Mouse (Mus musculus) myocyte (in vitro differentiated cells): ENCODE measurements at regions not wholly inside any gene's neighbourhood (a gene's known extent, or its start where the extent isn't known, plus 50 kb on each side); places are given as distances from the start of the nearest gene placed in this dataset.

Source experiments
- H3K27me3 ChIP-seq: one replicate; pipeline ENCODE4 v1.6.1; 2011; ENCODE audit not compliant: control insufficient read depth, insufficient read depth, insufficient read length
- H3K36me3 ChIP-seq: one replicate; pipeline ENCODE4 v1.6.1; 2011; ENCODE audit not compliant: control insufficient read depth, insufficient read depth
- H3K4me2 ChIP-seq: one replicate; pipeline ENCODE4 v1.6.1; 2011; ENCODE audit warnings: low read depth, control low read depth
- H3K4me3 ChIP-seq: one replicate; pipeline ENCODE4 v1.5.1; 2011; ENCODE audit warnings: mild to moderate bottlenecking, control low read depth, moderate library complexity
- H3K79me2 ChIP-seq: one replicate; pipeline ENCODE4 v1.6.1; 2011; ENCODE audit not compliant: control insufficient read depth, insufficient read depth
- H3ac ChIP-seq: one replicate; pipeline ENCODE4 v1.6.1; 2011; ENCODE audit not compliant: control insufficient read depth, insufficient read length
- CEBPB ChIP-seq: IDR thresholded peaks from 2 replicates; pipeline ENCODE4 v1.6.1; 2011; ENCODE audit warnings: mild to moderate bottlenecking, moderate library complexity; ENCODE audit not compliant: poor library complexity, insufficient read depth, severe bottlenecking
- E2F4 ChIP-seq: IDR thresholded peaks from one replicate; pipeline ENCODE4 v1.6.1; 2011; ENCODE audit warnings: mild to moderate bottlenecking, control low read depth, moderate library complexity; ENCODE audit not compliant: insufficient read depth
- MAX ChIP-seq: IDR thresholded peaks from one replicate; pipeline ENCODE4 v1.6.1; 2011; ENCODE audit warnings: low read depth, mild to moderate bottlenecking, control low read depth
- MYOD1 ChIP-seq, 3 experiments: IDR thresholded peaks; one replicate each; pipeline ENCODE4 v1.6.1; 2011; ENCODE audit warnings: control low read depth in 2 of 3, low read depth in 2 of 3, mild to moderate bottlenecking in 2 of 3, moderate library complexity in 1 of 3; ENCODE audit not compliant: insufficient read length in 2 of 3, control insufficient read depth in 1 of 3
- MYOG ChIP-seq, 3 experiments: IDR thresholded peaks; one replicate each; pipeline ENCODE4 v1.6.1; 2011; ENCODE audit warnings: control low read depth in 2 of 3, low read depth in 2 of 3, mild to moderate bottlenecking in 2 of 3; ENCODE audit not compliant: insufficient read length in 2 of 3, control insufficient read depth in 1 of 3, insufficient read depth in 1 of 3
- POLR2A ChIP-seq: IDR thresholded peaks from one replicate; pipeline ENCODE4 v1.6.1; 2011; ENCODE audit warnings: low read depth, mild to moderate bottlenecking, control low read depth, moderate library complexity; ENCODE audit not compliant: insufficient read length
- POLR2AphosphoS2 ChIP-seq: IDR thresholded peaks from one replicate; pipeline ENCODE4 v1.6.1; 2011; ENCODE audit warnings: low read depth, control low read depth; ENCODE audit not compliant: insufficient read length
- REST ChIP-seq: IDR thresholded peaks from one replicate; pipeline ENCODE4 v1.6.1; 2011; ENCODE audit warnings: mild to moderate bottlenecking, control low read depth, moderate library complexity; ENCODE audit not compliant: insufficient read depth, insufficient read length
- SRF ChIP-seq: IDR thresholded peaks from one replicate; pipeline ENCODE4 v1.6.1; 2011; ENCODE audit warnings: low read depth; ENCODE audit not compliant: control insufficient read depth, insufficient read length
- TCF12 ChIP-seq: IDR thresholded peaks from one replicate; pipeline ENCODE4 v1.6.1; 2011; ENCODE audit warnings: mild to moderate bottlenecking, control low read depth; ENCODE audit not compliant: poor library complexity, insufficient read depth, severe bottlenecking
- TCF3 ChIP-seq: IDR thresholded peaks from one replicate; pipeline ENCODE4 v1.6.1; 2011; ENCODE audit warnings: low read depth, control low read depth; ENCODE audit not compliant: insufficient read length
- USF1 ChIP-seq: IDR thresholded peaks from one replicate; pipeline ENCODE4 v1.6.1; 2011; ENCODE audit warnings: low read depth, mild to moderate bottlenecking, control low read depth, moderate library complexity

- Histone ChIP-seq H3ac (no peak overlapping the region), H3K79me2 (no peaks in the 10 kb centered on the region), H3K4me3 (no peak overlapping the region), H3K4me2 (no peak overlapping the region), H3K27me3 (peaks cover 32% of the 10 kb centered on the region), H3K36me3 (no peaks in the 10 kb centered on the region)
- no peak for TF ChIP-seq TCF12
- no peak for TF ChIP-seq E2F4
- no peak for TF ChIP-seq MAX
Observed at GRCm38 (mm10) chr4:62822568-62822967, 142.8 kb upstream of the Zfp618 start.

- no peaks in the 10 kb centered on the region for H3K36me3 ChIP-seq
Observed at GRCm38 (mm10) chr4:62823082-62823481, 142.3 kb upstream of the Zfp618 start.

DNA sequence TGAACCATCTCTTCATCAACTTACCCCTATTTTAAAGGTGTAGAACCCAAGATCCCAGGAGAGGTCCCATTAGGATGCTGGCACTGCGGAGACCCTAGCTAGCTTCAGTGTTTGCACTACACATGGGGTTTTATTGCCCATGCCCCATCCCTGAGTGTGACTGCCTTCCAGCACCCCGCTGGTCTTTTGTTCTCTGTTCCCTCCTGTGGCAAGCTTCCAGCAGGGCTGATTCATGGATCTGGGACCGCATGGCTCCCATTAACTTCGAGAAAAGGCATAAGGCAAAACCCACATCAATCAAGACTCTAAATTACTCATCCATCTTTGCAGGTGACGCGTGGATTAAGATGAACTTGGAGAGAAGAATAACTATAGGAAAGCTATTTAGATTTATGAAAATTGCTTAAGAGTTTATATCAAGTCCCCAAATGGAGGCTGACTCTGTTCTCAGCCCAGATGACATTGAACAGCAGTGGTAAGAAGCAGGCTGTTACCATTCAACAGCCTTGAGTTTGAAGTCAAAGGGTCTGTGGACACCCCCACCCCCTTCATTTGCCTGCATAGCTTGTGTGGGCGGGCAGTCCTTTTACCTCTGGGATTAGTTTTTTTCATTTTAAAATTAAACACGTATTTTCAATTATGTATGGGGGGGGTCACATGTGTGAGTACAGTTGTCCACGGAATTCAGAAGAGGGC lies 141.7 kb upstream of the Zfp618 start:
- Histone ChIP-seq H3K79me2 (no peaks in the 10 kb centered on the region), H3ac (no peak overlapping the region), H3K4me3 (no peak overlapping the region), H3K36me3 (no peaks in the 10 kb centered on the region), H3K4me2 (no peak overlapping the region), H3K27me3 (peaks cover 29% of the 10 kb centered on the region)
- TF ChIP-seq SRF, result no peak

More at GRCm38 (mm10) chr4:62823082-62823481, 142.3 kb upstream of the Zfp618 start:
- peaks cover 29% of the 10 kb centered on the region for H3K27me3 ChIP-seq
- no peak overlapping the region for H3K4me2 ChIP-seq
- no peak overlapping the region for H3ac ChIP-seq
- no peaks in the 10 kb centered on the region for H3K79me2 ChIP-seq
- TF ChIP-seq TCF3 (no peak), MYOD1 (IDR thresholded peaks at IDR 0.05; ENCODE audit: control insufficient read depth in 1 of 3, insufficient read length in 2 of 3, low read depth in 2 of 3) (no peak), POLR2A (no peak), TCF12 (no peak), MAX (no peak), E2F4 (no peak), POLR2AphosphoS2 (no peak), CEBPB (no peak), SRF (no peak), REST (no peak), USF1 (no peak), MYOG (IDR thresholded peaks at IDR 0.05; ENCODE audit: control insufficient read depth in 1 of 3, insufficient read depth in 1 of 3, insufficient read length in 2 of 3, low read depth in 2 of 3) (no peak)
- H3K4me3 ChIP-seq, result no peak overlapping the region

DNA sequence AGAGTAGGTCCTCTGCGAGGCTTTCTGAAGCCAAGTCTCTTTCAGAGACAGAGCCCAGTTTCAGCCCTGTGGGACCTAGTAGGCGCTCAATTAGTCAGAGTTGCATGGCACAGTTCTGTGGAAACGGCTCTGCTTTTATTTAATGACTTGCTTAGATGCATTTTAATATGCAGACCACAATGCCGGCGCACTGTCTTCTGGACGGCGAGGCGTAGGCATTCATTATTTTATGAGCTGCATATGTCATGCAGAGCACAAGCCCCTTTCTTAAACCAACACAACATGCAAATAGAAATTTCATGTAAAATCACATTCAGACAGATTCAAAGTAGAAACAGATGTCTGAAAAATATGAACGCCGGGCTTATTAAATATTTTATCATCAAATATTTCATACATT lies 140.8 kb upstream of the Zfp618 start:
- Histone ChIP-seq H3ac (no peak overlapping the region), H3K4me2 (no peak overlapping the region), H3K4me3 (no peak overlapping the region), H3K36me3 (no peaks in the 10 kb centered on the region), H3K79me2 (no peaks in the 10 kb centered on the region), H3K27me3 (peaks cover 22% of the 10 kb centered on the region)
- TF ChIP-seq POLR2A, result no peak
- TF ChIP-seq TCF12, result no peak

GRCm38 (mm10) chr4:62825256-62825655 lies 140.1 kb upstream of the Zfp618 start:
- Histone ChIP-seq H3K36me3 (no peaks in the 10 kb centered on the region), H3ac (no peak overlapping the region), H3K4me3 (no peak overlapping the region), H3K27me3 (peaks cover 22% of the 10 kb centered on the region), H3K4me2 (no peak overlapping the region), H3K79me2 (no peaks in the 10 kb centered on the region)
- TF ChIP-seq POLR2AphosphoS2, result no peak
- TF ChIP-seq MAX, result no peak
- no peak for TF ChIP-seq CEBPB
- TF ChIP-seq MYOG (IDR thresholded peaks at IDR 0.05; ENCODE audit: control insufficient read depth in 1 of 3, insufficient read depth in 1 of 3, insufficient read length in 2 of 3, low read depth in 2 of 3), result no peak
- no peak for TF ChIP-seq REST
- TF ChIP-seq MYOD1 (IDR thresholded peaks at IDR 0.05; ENCODE audit: control insufficient read depth in 1 of 3, insufficient read length in 2 of 3, low read depth in 2 of 3), result no peak
- TF ChIP-seq TCF3, result no peak

GRCm38 (mm10) chr4:62828963-62829362 lies 136.4 kb upstream of the Zfp618 start:
- Histone ChIP-seq H3K4me3 (no peak overlapping the region), H3K79me2 (no peaks in the 10 kb centered on the region), H3K4me2 (no peak overlapping the region), H3ac (no peak overlapping the region), H3K36me3 (no peaks in the 10 kb centered on the region), H3K27me3 (peaks cover 16% of the 10 kb centered on the region)
- TF ChIP-seq E2F4 (no peak), MYOG (IDR thresholded peaks at IDR 0.05; ENCODE audit: control insufficient read depth in 1 of 3, insufficient read depth in 1 of 3, insufficient read length in 2 of 3, low read depth in 2 of 3) (no peak), MAX (no peak), REST (no peak), MYOD1 (IDR thresholded peaks at IDR 0.05; ENCODE audit: control insufficient read depth in 1 of 3, insufficient read length in 2 of 3, low read depth in 2 of 3) (no peak), POLR2AphosphoS2 (no peak), TCF12 (no peak), CEBPB (no peak), TCF3 (no peak), USF1 (no peak), SRF (no peak), POLR2A (no peak)
